Mouse (Mus musculus) spleen, adult 2 months (tissue): ENCODE results near the gene U2af2. TPM values are rescaled to one million over a fixed set of nuclear protein-coding genes. Genes with fewer than 3 reads are reported as not detected.

Source experiments
- DNase-seq, 2 experiments: peaks; one replicate each; pipeline versions ENCODE4 v3.0.0 to v3.0.0-alpha.2; 2012 to 2021; ENCODE audit warnings: low spot score in 2 of 2, low read depth in 1 of 2
- H3K27ac ChIP-seq: fragments of 200-500 bp; 2 replicates; pipeline ENCODE4 v1.5.1; 2012; ENCODE audit warnings: low read length, inconsistent platforms; ENCODE audit not compliant: insufficient read depth
- H3K27me3 ChIP-seq: fragments of 200-500 bp; 2 replicates; pipeline ENCODE4 v1.6.1; 2012; ENCODE audit warnings: mild to moderate bottlenecking, moderate library complexity, low read length, inconsistent platforms; ENCODE audit not compliant: control insufficient read depth, insufficient read depth
- H3K36me3 ChIP-seq: fragments of 200-500 bp; 2 replicates; pipeline ENCODE4 v1.6.1; 2012; ENCODE audit warnings: mild to moderate bottlenecking, low read length, inconsistent platforms; ENCODE audit not compliant: control insufficient read depth, insufficient read depth
- H3K4me1 ChIP-seq: fragments of 200-500 bp; 2 replicates; pipeline ENCODE4 v1.6.1; 2011; ENCODE audit warnings: inconsistent platforms; ENCODE audit not compliant: control insufficient read depth, insufficient read depth, insufficient read length
- H3K4me3 ChIP-seq: fragments of 200-500 bp; 2 replicates; pipeline ENCODE4 v1.5.1; 2011; ENCODE audit warnings: mild to moderate bottlenecking, inconsistent platforms; ENCODE audit not compliant: insufficient read depth, insufficient read length; ENCODE audit errors: extremely low read depth
- CTCF ChIP-seq: fragments of 200-500 bp; IDR thresholded peaks from 2 replicates; pipeline ENCODE4 v1.5.1; 2011; ENCODE audit warnings: mild to moderate bottlenecking, inconsistent platforms; ENCODE audit not compliant: insufficient read depth, insufficient read length, insufficient replicate concordance; ENCODE audit errors: extremely low read depth
- POLR2A ChIP-seq: fragments of 200-500 bp; IDR thresholded peaks from 2 replicates; pipeline ENCODE4 v1.6.1; 2011; ENCODE audit warnings: low read depth, low read length, inconsistent platforms
- WGBS: fragments of 180-500 bp; shearing (Covaris S2); methylation state at CpG from one replicate; pipeline ENCODE4 v1.1.7; 2018; 5-methylcytosine and 5-hydroxymethylcytosine counted together
- polyA plus RNA-seq: library from polyadenylated mRNA; depleted of rRNA; stranded (reverse); fragments of >200 nt; gene quantifications from 2 replicates; pipeline ENCODE4 v1.2.3, GENCODE M21; 2012

Gene U2af2
- polyA plus RNA-seq, 1 experiment: 216 TPM

GRCm38 (mm10) chr7:5029543-5029942, 32.4 kb upstream of the U2af2 start:
- H3K27ac ChIP-seq: no peak overlapping the region
- H3K36me3 ChIP-seq: peaks cover 35% of the 10 kb centered on the region
- no peak overlapping the region for H3K4me3 ChIP-seq
- H3K27me3 ChIP-seq: no peaks in the 10 kb centered on the region
- WGBS: 97% methylated on average over 22 of the region's 22 CpGs
- TF ChIP-seq POLR2A (no peak), CTCF (no peak)
- DNase-seq: no peak
- H3K4me1 ChIP-seq: no peaks in the 10 kb centered on the region; the same call in 1 of the 2 replicates

- 96% methylated on average over 21 of the region's 21 CpGs for WGBS
- H3K36me3 ChIP-seq: peaks cover 35% of the 10 kb centered on the region
- no peak overlapping the region for H3K4me3 ChIP-seq
- DNase-seq: no peak
- no peaks in the 10 kb centered on the region for H3K27me3 ChIP-seq
- no peak overlapping the region for H3K27ac ChIP-seq
- H3K4me1 ChIP-seq: no peaks in the 10 kb centered on the region; the same call in 1 of the 2 replicates
- no peak for TF ChIP-seq POLR2A
- TF ChIP-seq CTCF: no peak
These were observed 32.0 kb upstream of the U2af2 start for GRCm38 (mm10) chr7:5029946-5030345.

DNA sequence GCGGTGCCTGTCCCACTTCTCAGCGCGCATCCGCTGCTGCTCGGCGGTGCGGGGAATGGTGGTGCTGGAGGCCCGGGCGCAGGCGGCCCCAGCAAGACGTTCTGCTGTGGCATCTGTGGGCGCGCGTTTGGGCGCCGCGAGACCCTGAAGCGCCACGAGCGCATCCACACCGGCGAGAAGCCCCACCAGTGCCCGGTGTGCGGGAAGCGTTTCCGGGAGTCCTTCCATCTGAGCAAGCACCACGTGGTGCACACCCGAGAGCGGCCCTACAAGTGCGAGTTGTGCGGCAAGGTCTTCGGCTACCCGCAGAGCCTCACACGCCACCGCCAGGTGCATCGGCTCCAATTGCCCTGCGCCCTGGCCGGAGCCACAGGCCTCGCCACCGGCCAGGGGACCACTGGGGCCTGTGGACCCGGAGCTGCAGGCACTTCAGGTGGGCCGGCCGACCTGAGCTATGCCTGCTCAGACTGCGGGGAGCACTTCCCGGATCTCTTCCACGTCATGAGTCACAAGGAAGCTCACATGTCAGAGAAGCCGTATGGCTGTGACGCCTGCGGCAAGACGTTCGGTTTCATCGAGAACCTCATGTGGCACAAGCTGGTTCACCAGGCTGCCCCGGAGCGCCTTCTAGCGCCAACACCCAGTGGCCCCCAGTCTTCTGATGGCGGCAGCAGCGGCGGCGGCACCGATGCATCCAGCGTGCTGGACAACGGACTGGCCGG, 31.2 kb upstream of the U2af2 start:
- no peak overlapping the region for H3K4me3 ChIP-seq
- no peak overlapping the region for H3K27ac ChIP-seq
- peaks cover 35% of the 10 kb centered on the region for H3K36me3 ChIP-seq
- TF ChIP-seq CTCF: no peak
- TF ChIP-seq POLR2A: no peak
- DNase-seq: no peak
- H3K27me3 ChIP-seq: no peaks in the 10 kb centered on the region
- H3K4me1 ChIP-seq: no peaks in the 10 kb centered on the region; the same call in 1 of the 2 replicates
- 97% methylated on average over 63 of the region's 63 CpGs for WGBS

GRCm38 (mm10) chr7:5031496-5031895, 30.4 kb upstream of the U2af2 start:
- DNase-seq: no peak

DNA sequence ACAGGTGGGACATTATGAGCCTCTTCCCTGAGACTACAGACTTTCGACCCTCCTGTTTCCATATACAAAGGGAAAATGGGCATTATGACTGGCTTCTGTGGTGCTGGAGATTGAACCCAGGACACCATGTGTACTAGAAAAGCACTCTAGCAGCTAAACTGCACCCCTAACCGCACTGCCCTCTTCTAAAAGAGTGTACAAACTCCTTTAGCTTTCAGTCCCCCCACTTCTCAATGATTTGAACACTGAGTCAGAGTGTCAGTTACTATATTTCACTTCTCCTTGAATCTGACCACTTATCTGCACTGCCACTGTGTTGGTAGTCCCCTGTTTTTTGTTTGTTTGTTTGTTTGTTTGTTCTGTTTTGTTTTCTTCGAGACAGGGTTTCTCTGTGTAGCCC, 28.1 kb upstream of the U2af2 start, which contains the start of gene 4632433K11Rik:
Gene 4632433K11Rik (plus strand): TSS at position 301 of the 400 bp plus-strand sequence.
- H3K4me1 ChIP-seq: no peaks in the 10 kb centered on the region; the same call in none of the 2 replicates
- no peak within 1 kb of the TSS for H3K4me3 ChIP-seq
- peaks cover 34% of the 10 kb centered on the region for H3K36me3 ChIP-seq
- 86% methylated on average over 3 of the region's 3 CpGs for WGBS
- no peak for TF ChIP-seq POLR2A
- TF ChIP-seq CTCF: no peak
- no peak within 1 kb of the TSS for H3K27ac ChIP-seq
- H3K27me3 ChIP-seq: no peaks in the 10 kb centered on the region
- DNase-seq: no peak

More at GRCm38 (mm10) chr7:5031496-5031895, 30.4 kb upstream of the U2af2 start:
- WGBS: 96% methylated on average over 45 of the region's 46 CpGs
- H3K4me1 ChIP-seq: no peaks in the 10 kb centered on the region; the same call in 1 of the 2 replicates
- no peak overlapping the region for H3K4me3 ChIP-seq
- no peak for TF ChIP-seq CTCF
- no peak for TF ChIP-seq POLR2A
- no peak overlapping the region for H3K27ac ChIP-seq
- no peaks in the 10 kb centered on the region for H3K27me3 ChIP-seq
- H3K36me3 ChIP-seq: peaks cover 35% of the 10 kb centered on the region

GRCm38 (mm10) chr7:5035628-5036027, 26.3 kb upstream of the U2af2 start:
- no peak for DNase-seq
- Histone ChIP-seq H3K27ac (no peak overlapping the region), H3K4me1 (no peaks in the 10 kb centered on the region; the same call in none of the 2 replicates), H3K27me3 (no peaks in the 10 kb centered on the region), H3K36me3 (peaks cover 16% of the 10 kb centered on the region), H3K4me3 (no peak overlapping the region)
- 94% methylated on average over 17 of the region's 17 CpGs for WGBS
- TF ChIP-seq POLR2A (no peak), CTCF (no peak)

- Histone ChIP-seq H3K27ac (no peak overlapping the region), H3K36me3 (peaks cover 11% of the 10 kb centered on the region), H3K4me1 (no peaks in the 10 kb centered on the region; the same call in none of the 2 replicates), H3K27me3 (no peaks in the 10 kb centered on the region), H3K4me3 (no peak overlapping the region)
- no peak for DNase-seq
- no peak for TF ChIP-seq POLR2A
- no peak for TF ChIP-seq CTCF
- 90% methylated on average over 9 of the region's 9 CpGs for WGBS
These were observed 25.8 kb upstream of the U2af2 start for GRCm38 (mm10) chr7:5036136-5036535.
